Mouse (Mus musculus): Measurements from ENCODE around the gene Bcorl1. TPM values are rescaled to one million over a fixed set of nuclear protein-coding genes. Genes with fewer than 3 reads are reported as not detected.

The Bcorl1 gene
- polyA plus RNA-seq, 1 experiment from 2014 or later, result 7.5 TPM

DNA sequence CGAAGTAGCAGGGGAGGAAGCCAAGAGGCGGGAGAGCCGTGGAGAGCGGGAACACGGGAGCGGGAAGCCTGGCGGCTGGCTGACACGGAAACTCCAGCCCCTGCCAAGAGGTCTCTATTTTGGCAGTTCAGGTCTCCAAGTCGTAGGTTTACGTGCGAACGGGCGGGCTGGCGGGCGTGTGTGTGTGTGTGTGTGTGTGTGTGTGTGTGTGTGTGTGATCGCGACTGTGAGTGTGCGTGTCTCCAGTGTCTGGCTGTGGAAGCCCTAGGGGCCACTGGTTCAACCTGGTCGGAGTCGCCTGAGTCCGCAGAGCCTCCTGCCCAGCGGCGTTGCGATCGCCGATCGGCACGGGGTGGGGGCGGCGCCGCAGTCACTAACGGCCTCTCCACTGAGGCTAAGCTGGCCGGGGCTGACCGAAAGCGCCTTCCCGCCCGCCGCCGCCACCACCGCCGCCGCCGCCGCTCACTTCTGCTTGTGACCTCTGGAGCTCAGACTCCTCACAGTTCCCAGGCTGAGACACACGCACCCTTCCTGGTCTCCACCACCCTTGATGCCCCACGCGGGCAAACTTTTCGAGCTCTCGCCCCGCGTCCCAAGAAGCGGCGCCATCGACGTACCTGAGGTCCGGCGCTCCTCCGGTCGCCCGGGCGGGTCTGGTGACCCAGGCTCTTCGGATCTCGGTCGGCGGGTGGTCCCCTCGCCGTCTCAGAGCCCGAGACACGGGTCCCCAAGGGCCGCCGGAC is 111.9 kb downstream of the Bcorl1 start:
- no peaks in the 10 kb centered on the region for H3K36me3 ChIP-seq
- WGBS, result 21% methylated on average over 69 of the region's 71 CpGs
- H3K4me1 ChIP-seq, result peaks cover 3% of the 10 kb centered on the region; the same call in 1 of the 2 replicates
- H3K27ac ChIP-seq (replicated peaks), result no peak overlapping the region
- H3K4me2 ChIP-seq (replicated peaks), result peak overlapping the region; percentile 45
- H3K27me3 ChIP-seq, result peaks cover 9% of the 10 kb centered on the region; the same call in 1 of the 2 replicates
- ATAC-seq (replicated peaks), result 0 out of 2 replicates have a peak, but pooled peaks have one; percentile 3
- H3K9ac ChIP-seq (replicated peaks), result no peak overlapping the region
- H3K9me3 ChIP-seq, result no peaks in the 10 kb centered on the region
- peak overlapping the region; percentile 43 for H3K4me3 ChIP-seq

DNA sequence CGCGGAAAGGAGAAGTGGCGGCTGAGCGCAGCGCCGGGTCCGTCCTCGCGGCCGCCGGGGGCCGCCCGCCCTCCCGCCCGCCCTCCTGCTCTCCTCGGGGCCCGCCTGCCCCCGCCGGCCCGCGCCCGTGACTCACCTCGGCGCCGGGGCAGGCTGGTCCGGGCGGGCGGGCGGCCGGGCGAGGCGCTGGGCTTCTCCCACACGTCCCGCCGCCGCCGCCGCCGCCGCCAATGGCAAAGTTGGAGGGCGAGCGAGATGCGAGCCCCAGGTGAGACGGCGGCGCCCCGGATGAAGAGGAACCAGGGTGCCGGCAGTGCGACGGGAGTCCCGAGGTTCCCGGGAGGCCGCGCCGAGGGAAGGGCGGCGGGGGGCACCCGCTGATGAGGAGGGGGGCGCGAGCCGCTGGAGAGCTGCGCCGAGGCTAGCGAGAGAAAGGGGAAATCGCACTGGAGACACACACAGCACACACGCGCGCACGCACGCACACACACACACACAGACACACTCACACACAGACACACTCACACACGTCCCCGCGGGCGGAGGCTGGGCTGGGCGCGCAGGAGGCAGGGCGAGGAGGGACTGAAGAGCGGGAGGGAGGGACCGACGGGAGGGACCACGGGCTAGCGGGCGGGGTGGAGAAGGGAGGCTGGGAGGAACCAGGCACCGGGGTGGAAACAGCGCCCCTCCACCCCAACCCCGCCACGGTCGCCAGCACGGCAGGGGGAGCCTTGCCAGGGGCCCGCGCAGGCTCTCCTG is 112.8 kb downstream of the Bcorl1 start:
- 0 out of 2 replicates have a peak overlapping the region, but pooled peaks have one; percentile 13 for H3K9ac ChIP-seq (replicated peaks)

DNA sequence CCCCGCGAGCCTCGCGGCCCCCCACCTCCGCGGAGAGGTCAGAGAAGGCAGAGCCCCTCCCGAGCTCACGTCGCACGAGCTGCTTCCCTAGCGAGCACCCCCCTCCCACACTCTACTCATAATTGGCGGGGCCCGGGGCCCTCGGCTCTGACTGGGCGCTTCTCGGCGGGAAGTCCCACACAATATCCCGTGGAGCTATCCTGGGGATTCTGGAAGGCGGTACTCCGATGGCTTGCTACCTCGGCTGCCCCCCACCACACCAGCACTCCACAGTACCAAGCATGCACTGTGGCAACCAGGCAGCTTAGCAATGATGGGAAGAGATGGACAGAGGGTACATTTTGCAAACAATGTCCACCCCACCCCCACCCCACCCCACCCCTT is 113.3 kb downstream of the Bcorl1 start:
- H3K36me3 ChIP-seq, result no peaks in the 10 kb centered on the region
- peaks cover 3% of the 10 kb centered on the region; the same call in 1 of the 2 replicates for H3K4me1 ChIP-seq
- H3K27ac ChIP-seq (replicated peaks), result no peak overlapping the region
- 25% methylated on average over 15 of the region's 21 CpGs for WGBS
- H3K9me3 ChIP-seq, result no peaks in the 10 kb centered on the region
- 0 out of 2 replicates have a peak overlapping the region, but pooled peaks have one; percentile 13 for H3K9ac ChIP-seq (replicated peaks)
- peak overlapping the region; percentile 43 for H3K4me3 ChIP-seq
- peaks cover 9% of the 10 kb centered on the region; the same call in 1 of the 2 replicates for H3K27me3 ChIP-seq
- peak overlapping the region; percentile 45 for H3K4me2 ChIP-seq (replicated peaks)
- ATAC-seq (replicated peaks), result peak; percentile 49

More for the DNA sequence above, 112.8 kb downstream of the Bcorl1 start:
- no peak overlapping the region for H3K27ac ChIP-seq (replicated peaks)
- H3K4me3 ChIP-seq, result peak overlapping the region; percentile 43
- 40% methylated on average over 31 of the region's 91 CpGs for WGBS
- no peaks in the 10 kb centered on the region for H3K9me3 ChIP-seq
- H3K4me1 ChIP-seq, result peaks cover 3% of the 10 kb centered on the region; the same call in 1 of the 2 replicates
- H3K4me2 ChIP-seq (replicated peaks), result peak overlapping the region; percentile 45
- H3K27me3 ChIP-seq, result peaks cover 9% of the 10 kb centered on the region; the same call in 1 of the 2 replicates
- no peaks in the 10 kb centered on the region for H3K36me3 ChIP-seq
- ATAC-seq (replicated peaks), result peak; percentile 75

DNA sequence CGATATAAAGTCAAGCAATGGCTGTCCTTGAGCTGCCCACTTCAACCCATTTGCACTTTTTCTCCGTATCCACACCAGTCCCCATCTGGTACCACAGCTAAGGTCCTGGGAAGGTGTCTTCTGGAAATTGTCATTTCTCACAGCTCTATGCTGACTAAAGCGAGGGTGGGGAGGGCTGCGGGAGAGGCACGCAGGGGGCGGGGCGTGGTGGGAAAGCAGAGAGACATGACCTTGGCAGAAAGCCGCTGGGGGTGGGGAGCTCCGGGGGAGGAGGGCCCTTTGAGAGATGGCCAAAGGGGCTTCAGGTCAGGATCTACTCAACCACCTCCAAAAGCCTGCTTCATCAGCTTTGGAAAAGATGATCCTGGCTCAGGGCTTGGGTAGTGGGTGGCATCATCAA is 113.9 kb downstream of the Bcorl1 start:
- H3K36me3 ChIP-seq, result no peaks in the 10 kb centered on the region
- H3K9me3 ChIP-seq, result no peaks in the 10 kb centered on the region
- H3K27me3 ChIP-seq, result peaks cover 9% of the 10 kb centered on the region; the same call in 1 of the 2 replicates
- peaks cover 3% of the 10 kb centered on the region; the same call in 1 of the 2 replicates for H3K4me1 ChIP-seq
- no peak for ATAC-seq (replicated peaks)
- no peak overlapping the region for H3K4me3 ChIP-seq
- 50% methylated on average over 9 of the region's 9 CpGs for WGBS
- no peak overlapping the region for H3K4me2 ChIP-seq (replicated peaks)
- no peak overlapping the region for H3K27ac ChIP-seq (replicated peaks)
- H3K9ac ChIP-seq (replicated peaks), result no peak overlapping the region

DNA sequence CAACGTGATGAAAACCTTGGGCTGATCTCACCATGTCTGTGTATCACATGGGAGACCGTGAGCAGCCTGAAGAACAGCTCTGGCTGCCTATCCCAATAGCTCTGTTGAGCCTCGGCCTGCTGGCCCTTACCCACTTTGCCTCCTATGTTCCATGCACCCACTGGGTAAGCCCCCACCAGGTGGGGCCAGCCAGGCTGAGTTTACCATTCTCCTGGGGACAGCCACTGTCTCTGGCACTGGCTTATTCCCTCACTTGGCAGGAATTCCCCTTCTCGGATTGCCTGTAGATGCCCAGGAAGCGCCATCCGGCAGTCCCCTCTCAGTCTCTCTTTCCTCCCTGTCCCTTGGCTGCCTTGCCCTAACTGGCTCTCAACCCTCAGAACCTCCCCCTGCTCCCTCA is 115.8 kb downstream of the Bcorl1 start:
- 65% methylated on average over 6 of the region's 6 CpGs for WGBS
- Histone ChIP-seq H3K9ac (replicated peaks) (no peak overlapping the region), H3K9me3 (no peaks in the 10 kb centered on the region), H3K4me2 (replicated peaks) (no peak overlapping the region), H3K27ac (replicated peaks) (no peak overlapping the region), H3K4me1 (peaks cover 3% of the 10 kb centered on the region; the same call in 1 of the 2 replicates), H3K4me3 (no peak overlapping the region), H3K36me3 (no peaks in the 10 kb centered on the region), H3K27me3 (peaks cover 9% of the 10 kb centered on the region; the same call in 1 of the 2 replicates)
- no peak for ATAC-seq (replicated peaks)

Other genes starting within 250 kb of the Bcorl1 start
- gene Xpnpep2, start 232.6 kb upstream of the Bcorl1 start, polyA plus RNA-seq (2015; fragmentation: Nextera tagmentation; extraction: Ambion mirVana), result 0.56 and 0.59 TPM in 2 replicates
- gene Sash3, start 194.9 kb upstream of the Bcorl1 start, polyA plus RNA-seq (2015; fragmentation: Nextera tagmentation; extraction: Ambion mirVana), result 0.55 and 0.94 TPM in 2 replicates
- gene Zdhhc9, start 132.5 kb upstream of the Bcorl1 start, polyA plus RNA-seq (2015; fragmentation: Nextera tagmentation; extraction: Ambion mirVana), result 7.6 and 9.7 TPM in 2 replicates
- 18.7 and 19.2 TPM in 2 replicates for gene Utp14a, start 84.5 kb upstream of the Bcorl1 start, polyA plus RNA-seq (2015; fragmentation: Nextera tagmentation; extraction: Ambion mirVana)
- 0.38 and 0.41 TPM in 2 replicates for gene Elf4, start 121.8 kb downstream of the Bcorl1 start, polyA plus RNA-seq (2015; fragmentation: Nextera tagmentation; extraction: Ambion mirVana)
- gene Aifm1, start 172.2 kb downstream of the Bcorl1 start, polyA plus RNA-seq (2015; fragmentation: Nextera tagmentation; extraction: Ambion mirVana), result 52.3 TPM in 2 replicates
- 94.3 and 96.5 TPM in 2 replicates for gene Rab33a, start 177.9 kb downstream of the Bcorl1 start, polyA plus RNA-seq (2015; fragmentation: Nextera tagmentation; extraction: Ambion mirVana)

Data from forebrain, embryonic 15.5 days (tissue).